Mouse (Mus musculus) CH12.LX (cell line): ENCODE measurements around the gene Stoml2. TPM values are rescaled to one million over a fixed set of nuclear protein-coding genes. Genes with fewer than 3 reads are reported as not detected.

Experiments
- DNase-seq: peaks from one replicate; pipeline ENCODE4 v3.0.0-alpha.2; 2013; ENCODE audit errors: extremely low read depth
- H3K27ac ChIP-seq: 2 replicates; pipeline ENCODE4 v1.5.1; 2012; ENCODE audit warnings: low read depth, mild to moderate bottlenecking, control low read depth, moderate library complexity; ENCODE audit not compliant: insufficient read depth
- H3K27me3 ChIP-seq: replicated peaks from 2 replicates; pipeline ENCODE3; 2012; ENCODE audit warnings: inconsistent platforms
- H3K36me3 ChIP-seq, 2 experiments: replicated peaks in 1 of 2; 2 replicates each; pipeline versions ENCODE3 to v1.6.1; 2012; ENCODE audit warnings: inconsistent platforms in 1 of 2, low read length in 1 of 2, mild to moderate bottlenecking in 1 of 2, mixed read lengths in 1 of 2, moderate library complexity in 1 of 2; ENCODE audit not compliant: control insufficient read depth in 1 of 2, insufficient read depth in 1 of 2
- H3K4me1 ChIP-seq, 2 experiments: 2 replicates each; pipeline ENCODE4 v1.6.1; 2012; ENCODE audit warnings: inconsistent platforms in 1 of 2, moderate library complexity in 1 of 2; ENCODE audit not compliant: insufficient read depth in 2 of 2, control insufficient read depth in 1 of 2
- H3K4me2 ChIP-seq: 2 replicates; pipeline ENCODE4 v1.6.1; 2012; ENCODE audit warnings: low read depth, mild to moderate bottlenecking, control low read depth; ENCODE audit not compliant: poor library complexity, insufficient read depth, severe bottlenecking
- H3K4me3 ChIP-seq, 3 experiments: fragments of 150-350 bp in 1 of 3; sonication (generic) in 1 of 3; replicated peaks in 1 of 3; 2 replicates each; pipeline versions ENCODE3 to v1.5.1; 2011 to 2012; ENCODE audit warnings: low read depth in 2 of 3, low read length in 2 of 3, mild to moderate bottlenecking in 2 of 3, moderate library complexity in 2 of 3, control low read depth in 1 of 3, improper control_type of control experiment in 1 of 3, inconsistent platforms in 1 of 3, mixed read lengths in 1 of 3; ENCODE audit not compliant: poor library complexity in 1 of 3
- H3K79me2 ChIP-seq: replicated peaks from 2 replicates; pipeline ENCODE4 v1.6.1; 2012; ENCODE audit warnings: mild to moderate bottlenecking, moderate library complexity; ENCODE audit not compliant: control insufficient read depth, poor library complexity, insufficient read depth, severe bottlenecking; ENCODE audit errors: extremely low read depth
- H3K9ac ChIP-seq: 2 replicates; pipeline ENCODE4 v1.6.1; 2012; ENCODE audit warnings: low read depth, mild to moderate bottlenecking, control low read depth, moderate library complexity; ENCODE audit not compliant: insufficient read depth
- H3K9me3 ChIP-seq: replicated peaks from 2 replicates; pipeline ENCODE3; 2012; ENCODE audit warnings: low read length, inconsistent platforms, mixed read lengths
- CHD1 ChIP-seq: IDR thresholded peaks from 2 replicates; pipeline ENCODE4 v1.6.1; 2012; ENCODE audit warnings: low read depth, low read length, improper control_type of control experiment, inconsistent platforms
- CTCF ChIP-seq, 2 experiments: IDR thresholded peaks in 1 of 2; conservative IDR thresholded peaks in 1 of 2; 2 replicates each; pipeline ENCODE4 v1.5.1; 2011 to 2012; ENCODE audit warnings: low read depth in 2 of 2, low read length in 2 of 2, improper control_type of control experiment in 1 of 2, inconsistent platforms in 1 of 2, mild to moderate bottlenecking in 1 of 2, moderate library complexity in 1 of 2
- E2F4 ChIP-seq: IDR thresholded peaks from 2 replicates; pipeline ENCODE4 v1.6.1; 2011; ENCODE audit warnings: low read depth, low read length, improper control_type of control experiment; ENCODE audit not compliant: insufficient replicate concordance
- ELF1 ChIP-seq: IDR thresholded peaks from 2 replicates; pipeline ENCODE4 v1.6.1; 2014; ENCODE audit warnings: low read depth, mild to moderate bottlenecking, inconsistent platforms, low read length, improper control_type of control experiment
- ETS1 ChIP-seq: conservative IDR thresholded peaks from 2 replicates; pipeline ENCODE4 v1.6.1; 2012; ENCODE audit warnings: low read depth, mild to moderate bottlenecking, inconsistent platforms, low read length, improper control_type of control experiment, moderate library complexity
- GABPA ChIP-seq: IDR thresholded peaks from 2 replicates; pipeline ENCODE4 v1.6.1; 2012; ENCODE audit warnings: low read depth, low read length, improper control_type of control experiment, inconsistent platforms; ENCODE audit not compliant: insufficient replicate concordance
- HCFC1 ChIP-seq: IDR thresholded peaks from 2 replicates; pipeline ENCODE4 v1.6.1; 2012; ENCODE audit warnings: low read depth, mild to moderate bottlenecking, inconsistent platforms, low read length, improper control_type of control experiment
- IRF4 ChIP-seq: IDR thresholded peaks from 2 replicates; pipeline ENCODE4 v1.6.1; 2014; ENCODE audit warnings: low read depth, mild to moderate bottlenecking, inconsistent platforms, low read length, improper control_type of control experiment
- JUN ChIP-seq: IDR thresholded peaks from 2 replicates; pipeline ENCODE4 v1.6.1; 2011; ENCODE audit warnings: low read depth, mild to moderate bottlenecking, low read length, improper control_type of control experiment, moderate library complexity; ENCODE audit not compliant: insufficient read depth
- KAT2A ChIP-seq: IDR thresholded peaks from 2 replicates; pipeline ENCODE4 v1.6.1; 2012; ENCODE audit warnings: low read length, improper control_type of control experiment, inconsistent platforms; ENCODE audit not compliant: insufficient replicate concordance
- MAX ChIP-seq: IDR thresholded peaks from 2 replicates; pipeline ENCODE4 v1.6.1; 2011; ENCODE audit warnings: low read length, improper control_type of control experiment
- MAZ ChIP-seq: IDR thresholded peaks from 2 replicates; pipeline ENCODE4 v1.6.1; 2012; ENCODE audit warnings: low read depth, mild to moderate bottlenecking, inconsistent platforms, low read length, improper control_type of control experiment, moderate library complexity
- MEF2A ChIP-seq: IDR thresholded peaks from 2 replicates; pipeline ENCODE4 v1.6.1; 2014; ENCODE audit warnings: low read depth, mild to moderate bottlenecking, inconsistent platforms, low read length, improper control_type of control experiment, borderline replicate concordance
- MXI1 ChIP-seq: IDR thresholded peaks from 2 replicates; pipeline ENCODE4 v1.6.1; 2011; ENCODE audit warnings: mild to moderate bottlenecking, low read depth, low read length, improper control_type of control experiment
- MYC ChIP-seq: IDR thresholded peaks from 2 replicates; pipeline ENCODE4 v1.6.1; 2011; ENCODE audit warnings: low read depth, mild to moderate bottlenecking, improper control_type of control experiment, low read length
- NELFE ChIP-seq: IDR thresholded peaks from 2 replicates; pipeline ENCODE4 v1.6.1; 2011; ENCODE audit warnings: low read depth, low read length, improper control_type of control experiment
- NRF1 ChIP-seq: IDR thresholded peaks from 2 replicates; pipeline ENCODE4 v1.6.1; 2014; ENCODE audit warnings: low read depth, mild to moderate bottlenecking, inconsistent platforms, low read length, improper control_type of control experiment, moderate library complexity
- PAX5 ChIP-seq: IDR thresholded peaks from 2 replicates; pipeline ENCODE4 v1.6.1; 2012; ENCODE audit warnings: low read length, inconsistent platforms, mixed read lengths
- POLR2A ChIP-seq: IDR thresholded peaks from 2 replicates; pipeline ENCODE4 v1.6.1; 2011; ENCODE audit warnings: low read depth, mild to moderate bottlenecking, improper control_type of control experiment, low read length
- RAD21 ChIP-seq: IDR thresholded peaks from 2 replicates; pipeline ENCODE4 v1.6.1; 2011; ENCODE audit warnings: low read depth, mild to moderate bottlenecking, low read length, improper control_type of control experiment, moderate library complexity
- RCOR1 ChIP-seq: conservative IDR thresholded peaks from 2 replicates; pipeline ENCODE4 v1.6.1; 2012; ENCODE audit warnings: low read depth, mild to moderate bottlenecking, inconsistent platforms, low read length, improper control_type of control experiment
- SIN3A ChIP-seq: IDR thresholded peaks from 2 replicates; pipeline ENCODE4 v1.6.1; 2012; ENCODE audit warnings: low read length, improper control_type of control experiment, inconsistent platforms
- SMC3 ChIP-seq: IDR thresholded peaks from 2 replicates; pipeline ENCODE4 v1.6.1; 2011; ENCODE audit warnings: low read depth, low read length, improper control_type of control experiment
- TBP ChIP-seq: conservative IDR thresholded peaks from 2 replicates; pipeline ENCODE4 v1.6.1; 2011; ENCODE audit warnings: low read depth, low read length, improper control_type of control experiment
- TCF12 ChIP-seq: IDR thresholded peaks from 2 replicates; pipeline ENCODE4 v1.6.1; 2014; ENCODE audit warnings: low read depth, mild to moderate bottlenecking, inconsistent platforms, low read length, improper control_type of control experiment
- ZMIZ1 ChIP-seq: IDR thresholded peaks from 2 replicates; pipeline ENCODE4 v1.6.1; 2012; ENCODE audit warnings: low read depth, mild to moderate bottlenecking, inconsistent platforms, low read length, improper control_type of control experiment
- dilution Hi-C: fragments of 300-500 bp; cut with MboI; formaldehyde crosslinking; loops from 2 replicates; pipeline ENCODE4 v1.14.3; 2020; ENCODE audit warnings: low sequenced_read_pairs; ENCODE audit not compliant: extremely low pct_unique_long_range_greater_than_20kb, extremely low pct_ligation_motif_present
- in situ Hi-C: fragments of 300-500 bp; cut with MboI; formaldehyde crosslinking; loops from 3 replicates; pipeline ENCODE4 v1.14.3; 2019; ENCODE audit warnings: low sequenced_read_pairs, low pct_ligation_motif_present, low pct_unique_long_range_greater_than_20kb, mixed read lengths
- polyA plus RNA-seq: library from polyadenylated mRNA; unstranded; fragments of >175 nt; gene quantifications from 2 replicates; pipeline ENCODE4 v1.2.1, GENCODE M21; 2012; ENCODE audit warnings: low read depth; ENCODE audit not compliant: insufficient read length
- total RNA-seq, 2 experiments: library from RNA; depleted of rRNA; stranded (reverse); fragments of 300-350 nt in 1 of 2; fragments of >200 nt in 1 of 2; gene quantifications; 2 replicates each; pipeline ENCODE4 v1.2.3; 2012 to 2014

Gene Stoml2
- total RNA-seq (2012; rRNA removed): 293 and 320 TPM in 2 replicates
- 296 and 338 TPM in 2 replicates for total RNA-seq (2014; rRNA removed)
- polyA plus RNA-seq: 330 and 338 TPM in 2 replicates

GRCm38 (mm10) chr4:43031237-43031995, at the start of gene Stoml2:
Gene Stoml2 (minus strand): TSS chr4:43031710.
- Histone ChIP-seq H3K27me3 (no peaks in the 10 kb centered on the region), H3K4me2 (peak within 1 kb of the TSS; percentile 58), H3K79me2 (peaks cover 11% of the 10 kb centered on the region), H3K9ac (peak within 1 kb of the TSS; percentile 95), H3K36me3 (peaks cover 26 to 75% of the 10 kb centered on the region in 2 experiments)
- DNase-seq: peak; percentile 94
- in situ Hi-C loops: no loop called here
- TF ChIP-seq E2F4: no peak
- no peak for TF ChIP-seq JUN
- TF ChIP-seq SIN3A: peak; percentile 93
- TF ChIP-seq IRF4: peak; percentile 59; the same call in 1 of the 2 replicates
- peak in 1 of 2 experiments; percentile 45; a peak in 2 of 4 replicates for TF ChIP-seq CTCF (conservative IDR thresholded peaks at IDR 0.05 in 1 of 2, IDR thresholded peaks at IDR 0.05 in 1 of 2; ENCODE audit: low read depth in 2 of 2, low read length in 2 of 2)
- peak; percentile 87 for TF ChIP-seq TBP
- TF ChIP-seq ELF1: peak; percentile 78
- TF ChIP-seq ZMIZ1: no peak
- peak; percentile 64 for TF ChIP-seq MXI1
- TF ChIP-seq PAX5: no peak
- TF ChIP-seq MEF2A: peak; percentile 64; the same call in 1 of the 2 replicates
- peak; percentile 69; the same call in 1 of the 2 replicates for TF ChIP-seq MAZ
- TF ChIP-seq HCFC1: peak; percentile 94
- peak; percentile 15 for TF ChIP-seq ETS1
- TF ChIP-seq CHD1: no peak
- TF ChIP-seq GABPA: peak; percentile 75; the same call in 1 of the 2 replicates
- peak; percentile 76 for TF ChIP-seq NELFE
- TF ChIP-seq SMC3: no peak
- peak; percentile 88 for TF ChIP-seq POLR2A
- TF ChIP-seq MYC: peak; percentile 35; the same call in 1 of the 2 replicates
- TF ChIP-seq RCOR1: no peak
- no peak for TF ChIP-seq MAX
- TF ChIP-seq TCF12: peak; percentile 83
- no peak for TF ChIP-seq NRF1
- TF ChIP-seq KAT2A: peak; percentile 93; the same call in 1 of the 2 replicates
- TF ChIP-seq RAD21: no peak
- TF ChIP-seq, all 38 proteins: peak for 16
- Histone ChIP-seq H3K4me1 (peaks cover 5 to 25% of the 10 kb centered on the region in 2 experiments; a peak in 3 of 4 replicates), H3K9me3 (no peaks in the 10 kb centered on the region), H3K4me3 (peak within 1 kb of the TSS; percentile 72 to 92 (median 84)), H3K27ac (peak within 1 kb of the TSS; percentile 7; the same call in 1 of the 2 replicates)
- dilution Hi-C loops: no loop called here
